Mouse (Mus musculus): ENCODE measurements around the gene Gm10058. TPM values are rescaled to one million over a fixed set of nuclear protein-coding genes. Genes with fewer than 3 reads are reported as not detected.
"Not testable (repeated sequence)": the region's sequence is repeated elsewhere in the genome, so short reads cannot be mapped to it uniquely, and the experiment has no call there.

Gm10058 gene
- not detected in 2 replicates for polyA plus RNA-seq (2015; fragmentation: Nextera tagmentation; extraction: Ambion mirVana)

GRCm38 (mm10) chrX:27946785-27947184 lies at the start of gene Gm10058:
TSS of gene Gm10058 (minus strand) at chrX:27946885.
- H3K4me2 ChIP-seq; H3K27ac ChIP-seq (replicated peaks); H3K9me3 ChIP-seq; ATAC-seq (ENCODE audit: low read depth); H3K27me3 ChIP-seq; H3K4me1 ChIP-seq (replicated peaks); H3K9ac ChIP-seq; H3K4me3 ChIP-seq; H3K36me3 ChIP-seq: not testable (repeated sequence)
- WGBS, result no CpG with 5 or more reads among the region's 5 CpGs
